ENCODE assay signal across 8 mouse cellular contexts in genomic region chr4:149650493-149651193, GRCm38 (mm10). TPM values are rescaled to one million over a fixed set of nuclear protein-coding genes. Genes with fewer than 3 reads are reported as not detected.
DNase-seq lines count a peak whose midpoint lies in the region; ATAC-seq and TF ChIP-seq lines count a peak whose summit lies in the region.

No protein-coding gene starts in this region.

- H3K4me1 ChIP-seq in forebrain, embryonic 13.5 days = no peaks in the 10 kb centered on the region
- H3K4me1 ChIP-seq in forebrain, embryonic 15.5 days = no peaks in the 10 kb centered on the region
- no peaks in the 10 kb centered on the region for H3K4me1 ChIP-seq in intestine, postnatal 0 days (replicated peaks; ENCODE audit: control insufficient read depth, insufficient read depth, low read length)
- no peaks in the 10 kb centered on the region for H3K4me1 ChIP-seq in stomach, postnatal 0 days (replicated peaks; ENCODE audit: control insufficient read depth, insufficient read depth)

- no peak overlapping the region for H3ac ChIP-seq in myocyte (ENCODE audit: control insufficient read depth, insufficient read length)

- TF ChIP-seq EP300 in stomach, postnatal 0 days (optimal IDR thresholded peaks at IDR 0.05) = no peak

- ATAC-seq in forebrain, embryonic 13.5 days = peak; percentile 23; the same call in 1 of the 2 replicates
- ATAC-seq in forebrain, embryonic 15.5 days (replicated peaks) = no peak
- 0 out of 2 replicates have a peak, but pooled peaks have one; percentile 31 for ATAC-seq in cerebellum, adult (ENCODE audit: insufficient number of reproducible peaks, low FRiP score, low TSS enrichment)
- ATAC-seq in intestine, postnatal 0 days = peak; percentile 50
- ATAC-seq in stomach, postnatal 0 days (ENCODE audit: low FRiP score, low TSS enrichment) = peak; percentile 39; the same call in 1 of the 2 replicates

- TF ChIP-seq CTCF in intestine, postnatal 0 days (IDR thresholded peaks at IDR 0.05; ENCODE audit: low read depth) = peak; percentile 86
- peak; percentile 85 for TF ChIP-seq CTCF in stomach, postnatal 0 days (IDR thresholded peaks at IDR 0.05; ENCODE audit: low read depth)

- peaks cover 90% of the 10 kb centered on the region for H3K36me3 ChIP-seq in forebrain, embryonic 13.5 days (ENCODE audit: poor library complexity, severe bottlenecking)
- peaks cover 94% of the 10 kb centered on the region for H3K36me3 ChIP-seq in forebrain, embryonic 15.5 days
- H3K36me3 ChIP-seq in intestine, postnatal 0 days (ENCODE audit: control insufficient read depth, insufficient read depth) = peaks cover 53% of the 10 kb centered on the region
- H3K36me3 ChIP-seq in myocyte (ENCODE audit: control insufficient read depth, insufficient read depth) = no peaks in the 10 kb centered on the region
- H3K36me3 ChIP-seq in stomach, postnatal 0 days (ENCODE audit: control insufficient read depth, insufficient read depth, low read length) = no peaks in the 10 kb centered on the region; the same call in 1 of the 2 replicates

- peak; percentile 66 to 73 for DNase-seq in frontal cortex, postnatal 10 days (ENCODE audit: low spot score in 2 of 2)
- DNase-seq in left cerebral cortex, postnatal 4 days = peak; percentile 80
- peak; percentile 75 for DNase-seq in stomach, postnatal 0 days (ENCODE audit: low spot score)

- TF ChIP-seq POLR2A in myocyte (IDR thresholded peaks at IDR 0.05; ENCODE audit: insufficient read length, low read depth) = no peak

- intact Hi-C loops in left cerebral cortex, postnatal 4 days (cut with DNase I) = no loop called here

- no peak overlapping the region for H3K9ac ChIP-seq in forebrain, embryonic 13.5 days
- no peak overlapping the region for H3K9ac ChIP-seq in forebrain, embryonic 15.5 days (replicated peaks)
- H3K9ac ChIP-seq in intestine, postnatal 0 days (ENCODE audit: low read depth, low read length) = no peak overlapping the region
- no peak overlapping the region for H3K9ac ChIP-seq in stomach, postnatal 0 days (ENCODE audit: low read length)

- no peaks in the 10 kb centered on the region for H3K27me3 ChIP-seq in forebrain, embryonic 13.5 days
- no peaks in the 10 kb centered on the region for H3K27me3 ChIP-seq in forebrain, embryonic 15.5 days
- H3K27me3 ChIP-seq in intestine, postnatal 0 days (replicated peaks; ENCODE audit: control insufficient read depth, insufficient read depth, low read length) = no peaks in the 10 kb centered on the region
- no peaks in the 10 kb centered on the region for H3K27me3 ChIP-seq in myocyte (ENCODE audit: control insufficient read depth, insufficient read depth, insufficient read length)
- no peaks in the 10 kb centered on the region for H3K27me3 ChIP-seq in stomach, postnatal 0 days (ENCODE audit: control insufficient read depth, insufficient read depth, low read length)

- 76% methylated on average over 24 of the region's 24 CpGs for WGBS in forebrain, embryonic 13.5 days
- WGBS in forebrain, embryonic 15.5 days = 71% methylated on average over 24 of the region's 24 CpGs
- WGBS in intestine, postnatal 0 days = 66% methylated on average over 24 of the region's 24 CpGs
- 66% methylated on average over 24 of the region's 24 CpGs for WGBS in stomach, postnatal 0 days

- no peaks in the 10 kb centered on the region for H3K9me3 ChIP-seq in forebrain, embryonic 13.5 days (replicated peaks)
- no peaks in the 10 kb centered on the region for H3K9me3 ChIP-seq in forebrain, embryonic 15.5 days
- no peaks in the 10 kb centered on the region for H3K9me3 ChIP-seq in intestine, postnatal 0 days (ENCODE audit: control insufficient read depth)
- H3K9me3 ChIP-seq in stomach, postnatal 0 days (ENCODE audit: control insufficient read depth, low read length) = no peaks in the 10 kb centered on the region

- H3K4me2 ChIP-seq in forebrain, embryonic 13.5 days = no peak overlapping the region
- H3K4me2 ChIP-seq in forebrain, embryonic 15.5 days (replicated peaks) = no peak overlapping the region
- H3K4me2 ChIP-seq in intestine, postnatal 0 days (replicated peaks; ENCODE audit: low read depth) = no peak overlapping the region
- no peak overlapping the region for H3K4me2 ChIP-seq in myocyte (ENCODE audit: low read depth)
- no peak overlapping the region for H3K4me2 ChIP-seq in stomach, postnatal 0 days (replicated peaks; ENCODE audit: low read depth)

- no peaks in the 10 kb centered on the region for H3K79me2 ChIP-seq in myocyte (ENCODE audit: control insufficient read depth, insufficient read depth)

- H3K27ac ChIP-seq in forebrain, embryonic 13.5 days = no peak overlapping the region
- H3K27ac ChIP-seq in forebrain, embryonic 15.5 days (replicated peaks) = no peak overlapping the region
- no peak overlapping the region for H3K27ac ChIP-seq in intestine, postnatal 0 days (ENCODE audit: low read depth, low read length)
- H3K27ac ChIP-seq in stomach, postnatal 0 days (replicated peaks) = no peak overlapping the region

- H3K4me3 ChIP-seq in forebrain, embryonic 13.5 days = no peak overlapping the region
- H3K4me3 ChIP-seq in forebrain, embryonic 15.5 days = no peak overlapping the region
- H3K4me3 ChIP-seq in intestine, postnatal 0 days (ENCODE audit: low read depth, low read length) = no peak overlapping the region
- no peak overlapping the region for H3K4me3 ChIP-seq in myocyte
- H3K4me3 ChIP-seq in stomach, postnatal 0 days (ENCODE audit: low read depth, low read length) = no peak overlapping the region

TF ChIP-seq in myocyte, 11 proteins besides CTCF, POLR2A, EP300 and RAD21:
- TF ChIP-seq MAX (IDR thresholded peaks at IDR 0.05; ENCODE audit: low read depth) (no peak), CEBPB (IDR thresholded peaks at IDR 0.05; ENCODE audit: insufficient read depth, poor library complexity, severe bottlenecking) (peak; percentile 65)

RNA-seq across cellular contexts. Expression of gene Pik3cd, which starts 51.7 kb away (rescaled TPM):
- 8.0 and 9.0 TPM in 2 replicates for polyA plus RNA-seq in forebrain, embryonic 13.5 days (2015; fragmentation: Nextera tagmentation; extraction: Ambion mirVana)
- 16.5 and 18.2 TPM in 2 replicates for polyA plus RNA-seq in forebrain, embryonic 15.5 days (2015; fragmentation: Nextera tagmentation; extraction: Ambion mirVana)
- polyA plus RNA-seq in intestine, postnatal 0 days (2015; fragmentation: Nextera tagmentation; extraction: Ambion mirVana) = 2.5 TPM in 2 replicates
- 10 to 100 TPM; 46.2 to 53.7 TPM for total RNA-seq in left cerebral cortex, postnatal 4 days (2021)
- 1.4 TPM for polyA plus RNA-seq in myocyte (2012; fragmentation: generic; extraction: Trizol)
- 1.9 and 2.0 TPM in 2 replicates for polyA plus RNA-seq in stomach, postnatal 0 days (2015; fragmentation: Nextera tagmentation; extraction: Ambion mirVana)
